Mouse (Mus musculus) CH12.LX (cell line): ENCODE measurements around the gene Gm11146.

Experiments
- CTCF ChIP-seq, 2 experiments: IDR thresholded peaks in 1 of 2; conservative IDR thresholded peaks in 1 of 2; 2 replicates each; pipeline ENCODE4 v1.5.1; 2011 to 2012; ENCODE audit warnings: low read depth in 2 of 2, low read length in 2 of 2, improper control_type of control experiment in 1 of 2, inconsistent platforms in 1 of 2, mild to moderate bottlenecking in 1 of 2, moderate library complexity in 1 of 2
- ELF1 ChIP-seq: IDR thresholded peaks from 2 replicates; pipeline ENCODE4 v1.6.1; 2014; ENCODE audit warnings: low read depth, mild to moderate bottlenecking, inconsistent platforms, low read length, improper control_type of control experiment
- USF1 ChIP-seq: IDR thresholded peaks from 2 replicates; pipeline ENCODE4 v1.6.1; 2014; ENCODE audit warnings: low read depth, mild to moderate bottlenecking, inconsistent platforms, low read length, improper control_type of control experiment
- ZKSCAN1 ChIP-seq: IDR thresholded peaks from 2 replicates; pipeline ENCODE4 v1.6.1; 2012; ENCODE audit warnings: low read depth, inconsistent platforms, low read length, improper control_type of control experiment, borderline replicate concordance
- ZNF384 ChIP-seq: IDR thresholded peaks from 2 replicates; pipeline ENCODE4 v1.6.1; 2012; ENCODE audit warnings: low read depth, low read length, improper control_type of control experiment, inconsistent platforms

DNA sequence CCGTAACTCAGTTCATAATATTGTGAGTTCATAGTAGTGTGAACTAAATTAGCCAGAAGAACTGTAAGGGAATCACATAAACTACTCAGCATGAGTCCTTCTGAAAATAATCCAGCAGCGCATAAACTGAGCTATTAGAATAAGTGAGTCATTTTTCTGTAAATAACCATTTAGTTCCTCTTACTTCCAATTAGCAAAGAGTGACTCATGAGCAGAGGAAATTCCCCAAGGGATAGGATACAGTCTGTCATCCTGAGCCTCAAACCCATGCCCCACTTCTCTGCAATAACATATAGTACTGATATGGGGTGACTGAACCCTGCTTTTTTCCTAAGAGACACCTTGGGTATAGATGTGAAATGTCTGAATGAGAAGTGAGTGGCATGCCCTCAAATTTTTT, 687 bp upstream of the Gm11146 start:
- TF ChIP-seq ZNF384 (no peak), ZKSCAN1 (no peak), USF1 (no peak), ELF1 (no peak), CTCF (conservative IDR thresholded peaks at IDR 0.05 in 1 of 2, IDR thresholded peaks at IDR 0.05 in 1 of 2; ENCODE audit: low read depth in 2 of 2, low read length in 2 of 2) (no peak)
